Mouse (Mus musculus): Measurements from ENCODE around the gene Bend3.

GRCm38 (mm10) chr10:43538831-43539230 lies 60.2 kb downstream of the Bend3 start:
- no peak for TF ChIP-seq USF2 (IDR thresholded peaks at IDR 0.05; ENCODE audit: borderline replicate concordance in 1 of 2, insufficient read depth in 1 of 2, low read depth in 1 of 2, low read length in 2 of 2)
- TF ChIP-seq CTCF (IDR thresholded peaks at IDR 0.05 in 2 of 3, conservative IDR thresholded peaks at IDR 0.05 in 1 of 3; ENCODE audit: control insufficient read depth in 1 of 3, insufficient read depth in 1 of 3, low read depth in 2 of 3, low read length in 3 of 3, poor library complexity in 1 of 3, severe bottlenecking in 1 of 3): no peak
- no peak for TF ChIP-seq POLR2A (IDR thresholded peaks at IDR 0.05; ENCODE audit: control insufficient read depth in 1 of 2, insufficient read depth in 1 of 2, low read depth in 1 of 2, low read length in 2 of 2, poor library complexity in 1 of 2)

Measured in MEL (cell line).